Comparison of ENCODE assay signal across 10 mouse cellular contexts in the genomic region with DNA sequence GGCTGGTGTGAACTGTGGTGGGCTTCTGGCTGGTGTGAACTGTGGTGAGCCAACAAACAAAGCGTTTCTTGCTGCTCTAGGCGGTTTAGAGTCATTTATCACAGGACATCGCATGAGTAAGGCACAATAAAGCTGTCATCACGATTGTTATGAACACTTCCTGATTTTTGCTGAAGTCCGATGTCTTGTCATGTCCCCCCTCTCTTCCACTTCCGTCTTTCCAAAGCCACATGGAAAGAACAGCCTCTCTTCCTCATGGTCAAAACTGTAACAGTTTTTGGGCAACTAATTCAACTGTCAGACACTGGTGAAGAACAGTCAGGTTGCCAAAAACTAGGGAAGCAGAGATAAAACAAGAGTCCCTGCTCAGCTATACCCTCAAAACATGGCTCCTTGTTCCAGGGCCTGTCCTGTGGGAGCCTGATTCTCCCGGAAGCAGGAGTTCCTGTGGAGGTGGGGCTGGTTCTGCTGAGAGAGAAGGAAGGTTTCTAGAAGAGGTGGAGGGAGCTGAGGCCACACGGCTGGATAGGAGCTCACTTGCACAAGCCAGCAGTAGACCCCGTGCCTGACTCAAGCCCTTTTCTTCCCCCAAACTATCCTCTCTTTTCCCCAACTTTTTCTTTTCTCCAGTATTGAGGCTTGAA. TPM values are rescaled to one million over a fixed set of nuclear protein-coding genes. Genes with fewer than 3 reads are reported as not detected.
DNase-seq lines count a peak whose midpoint lies in the region; ATAC-seq and TF ChIP-seq lines count a peak whose summit lies in the region.
"Had no signal": no experiment of that assay in that cellular context is flagged by ENCODE, and none has a peak within 500 bp of the region (broad histone marks: within the 10 kb centered on the region; RNA-seq: fewer than 3 reads in every experiment).

No protein-coding gene starts in this region.

- H3K4me2 ChIP-seq in liver, postnatal 0 days (ENCODE audit: low read depth, low read length): 0 out of 2 replicates have a peak overlapping the region, but pooled peaks have one; percentile 4

- TF ChIP-seq POLR2A in heart, adult 2 months (IDR thresholded peaks at IDR 0.05; ENCODE audit: insufficient read depth, low read depth, low read length): no peak

- TF ChIP-seq EP300 in heart, adult 2 months (IDR thresholded peaks at IDR 0.05; ENCODE audit: insufficient read depth, low read depth, low read length): no peak
- TF ChIP-seq EP300 in liver, postnatal 0 days (IDR thresholded peaks at IDR 0.05; ENCODE audit: low read depth): no peak

- H3K9ac ChIP-seq in heart, adult 2 months (ENCODE audit: low read depth, low read length): no peak overlapping the region
- no peak overlapping the region for H3K9ac ChIP-seq in liver, postnatal 0 days (replicated peaks)

- ATAC-seq in granulocyte monocyte progenitor cell, adult 5-6 weeks (replicated peaks; ENCODE audit: poor library complexity, severe bottlenecking): peak; percentile 63
- ATAC-seq in liver, postnatal 0 days: peak; percentile 33; the same call in 1 of the 2 replicates

- WGBS in heart, adult 2 months: 33% methylated on average over 9 of the region's 9 CpGs
- WGBS in liver, postnatal 0 days (ENCODE audit: insufficient replicate concordance): 39% methylated on average over 9 of the region's 9 CpGs

- no peaks in the 10 kb centered on the region for H3K9me3 ChIP-seq in liver, postnatal 0 days (ENCODE audit: low read length)

- no peaks in the 10 kb centered on the region for H3K79me2 ChIP-seq in heart, adult 2 months (replicated peaks; ENCODE audit: control insufficient read depth, insufficient read depth, low read length)

- no peak for TF ChIP-seq CTCF in heart, adult 2 months (IDR thresholded peaks at IDR 0.05)
- no peak for TF ChIP-seq CTCF in liver, postnatal 0 days (IDR thresholded peaks at IDR 0.05; ENCODE audit: low read depth)

- H3K27me3 ChIP-seq in heart, adult 2 months (ENCODE audit: control insufficient read depth, insufficient read depth, low read length): no peaks in the 10 kb centered on the region
- H3K27me3 ChIP-seq in liver, postnatal 0 days (ENCODE audit: insufficient read depth, low read length): no peaks in the 10 kb centered on the region

- peaks cover 17% of the 10 kb centered on the region for H3K4me1 ChIP-seq in heart, adult 2 months (ENCODE audit: control insufficient read depth, insufficient read depth, low read length)
- H3K4me1 ChIP-seq in liver, postnatal 0 days (ENCODE audit: insufficient read depth): peaks cover 18% of the 10 kb centered on the region

- H3K36me3 ChIP-seq in heart, adult 2 months (ENCODE audit: control insufficient read depth, insufficient read depth, low read length): no peaks in the 10 kb centered on the region
- H3K36me3 ChIP-seq in liver, postnatal 0 days (replicated peaks; ENCODE audit: insufficient read depth, low read length): no peaks in the 10 kb centered on the region

- intact Hi-C loops in heart, adult 2 months (cut with DNase I): loop anchor here (2.0 kb wide), 1 partner anchor 19 kb away; no protein-coding TSS in a partner anchor

- no peak for DNase-seq in heart, adult 2 months
- no peak for DNase-seq in heart, postnatal 4 days
- peak; percentile 71 for DNase-seq in 3T3-L1 (ENCODE audit: low read depth, low spot score)
- no peak for DNase-seq in liver, postnatal 0 days
- no peak for DNase-seq in right cerebral cortex, adult 18-20 months
- no peak for DNase-seq in embryo, embryonic 10 days (ENCODE audit: low spot score)
- no peak for DNase-seq in spleen, postnatal 36 days (ENCODE audit: low spot score in 2 of 2)

- H3K27ac ChIP-seq in heart, adult 2 months: peak overlapping the region; percentile 69
- H3K27ac ChIP-seq in liver, postnatal 0 days (ENCODE audit: low read depth): peak overlapping the region; percentile 74

- no peak overlapping the region for H3K4me3 ChIP-seq in heart, adult 2 months
- H3K4me3 ChIP-seq in liver, postnatal 0 days (ENCODE audit: low read depth, low read length): no peak overlapping the region

RNA-seq across cellular contexts. Expression of gene Gm9964, which starts 9.1 kb away (rescaled TPM):
- under 1 TPM in 1 of 2 experiments, not detected in 1; 0.43 TPM for total RNA-seq in heart, adult 2 months (2021)
- polyA plus RNA-seq in heart, adult 2 months (2012; rRNA removed): not detected in 2 replicates
- not detected for total RNA-seq in heart, postnatal 4 days (2021)
- total RNA-seq in granulocyte monocyte progenitor cell, adult 5-6 weeks (2014; fragmentation: Nextera tagmentation): not detected in 2 replicates
- not detected in 2 replicates for total RNA-seq in granulocyte monocyte progenitor cell, adult 5-6 weeks (2017)
- not detected in 2 replicates for polyA plus RNA-seq in liver, postnatal 0 days (2015; fragmentation: Nextera tagmentation; extraction: Ambion mirVana)
- polyA plus RNA-seq: gonadal fat pad, adult 2 months; urinary bladder, adult 2 months had no signal

RNA-seq across cellular contexts. Expression of gene Nf1, which starts 33.7 kb away (rescaled TPM):
- 10 to 100 TPM; 30.5 to 30.9 TPM for total RNA-seq in heart, adult 2 months (2021)
- polyA plus RNA-seq in heart, adult 2 months (2012; rRNA removed): 8.5 and 13.5 TPM in 2 replicates
- 10 to 100 TPM; 43.2 to 44.9 TPM for total RNA-seq in heart, postnatal 4 days (2021)
- total RNA-seq in granulocyte monocyte progenitor cell, adult 5-6 weeks (2014; fragmentation: Nextera tagmentation): 26.7 and 28.3 TPM in 2 replicates
- total RNA-seq in granulocyte monocyte progenitor cell, adult 5-6 weeks (2017): 9.2 and 11.0 TPM in 2 replicates
- 2.7 and 2.8 TPM in 2 replicates for polyA plus RNA-seq in liver, postnatal 0 days (2015; fragmentation: Nextera tagmentation; extraction: Ambion mirVana)

RNA-seq across cellular contexts. Expression of gene Wsb1, which starts 51.3 kb away (rescaled TPM):
- total RNA-seq in heart, adult 2 months (2021): 10 to 100 TPM; 11.3 to 16.3 TPM
- polyA plus RNA-seq in heart, adult 2 months (2012; rRNA removed): 19.0 and 36.4 TPM in 2 replicates
- 10 to 100 TPM; 67.1 to 82.1 TPM for total RNA-seq in heart, postnatal 4 days (2021)
- total RNA-seq in granulocyte monocyte progenitor cell, adult 5-6 weeks (2014; fragmentation: Nextera tagmentation): 123 and 152 TPM in 2 replicates
- total RNA-seq in granulocyte monocyte progenitor cell, adult 5-6 weeks (2017): 153 and 170 TPM in 2 replicates
- polyA plus RNA-seq in liver, postnatal 0 days (2015; fragmentation: Nextera tagmentation; extraction: Ambion mirVana): 23.3 and 26.3 TPM in 2 replicates
